Mouse (Mus musculus): ENCODE results near the gene Yipf1. TPM values are rescaled to one million over a fixed set of nuclear protein-coding genes. Genes with fewer than 3 reads are reported as not detected.

Gene Yipf1
- total and polyA plus RNA-seq, 2 experiments from 2014 or later = 47.6 to 61.5 TPM

DNA sequence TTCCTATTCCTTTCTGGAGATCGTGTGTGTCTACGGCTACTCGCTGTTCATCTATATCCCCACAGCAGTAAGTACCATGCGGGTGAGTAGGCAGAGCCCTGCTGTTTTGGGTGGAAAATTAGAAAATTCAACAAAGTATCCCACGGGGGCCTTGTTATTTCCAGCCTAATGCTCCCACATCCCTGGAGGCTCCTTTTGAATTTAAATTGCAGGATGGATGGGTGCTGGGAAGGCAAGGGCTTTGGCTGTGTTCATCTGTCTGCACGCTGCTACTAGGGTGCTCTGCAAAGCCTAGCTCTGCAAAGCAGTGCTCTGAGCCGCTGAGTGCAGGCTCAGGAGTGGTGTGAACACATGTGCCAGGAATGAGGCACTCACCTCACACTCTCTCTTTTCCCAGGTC lies 30.4 kb downstream of the Yipf1 start:
- H3K9ac ChIP-seq = no peak overlapping the region
- peaks cover 15% of the 10 kb centered on the region for H3K36me3 ChIP-seq (ENCODE audit: insufficient read depth)
- WGBS = 84% methylated on average over 7 of the region's 7 CpGs
- H3K9me3 ChIP-seq (ENCODE audit: low read length) = no peaks in the 10 kb centered on the region
- TF ChIP-seq CTCF (IDR thresholded peaks at IDR 0.05; ENCODE audit: low read depth) = no peak
- H3K4me1 ChIP-seq (ENCODE audit: insufficient read depth) = no peaks in the 10 kb centered on the region
- H3K4me2 ChIP-seq (ENCODE audit: low read depth) = no peak overlapping the region
- no peaks in the 10 kb centered on the region for H3K27me3 ChIP-seq (ENCODE audit: insufficient read depth, low read length)
- no peak overlapping the region for H3K4me3 ChIP-seq (ENCODE audit: low read depth, low read length)
- no peak overlapping the region for H3K27ac ChIP-seq (ENCODE audit: low read depth, low read length)
- DNase-seq (no peak), ATAC-seq (no peak)

DNA sequence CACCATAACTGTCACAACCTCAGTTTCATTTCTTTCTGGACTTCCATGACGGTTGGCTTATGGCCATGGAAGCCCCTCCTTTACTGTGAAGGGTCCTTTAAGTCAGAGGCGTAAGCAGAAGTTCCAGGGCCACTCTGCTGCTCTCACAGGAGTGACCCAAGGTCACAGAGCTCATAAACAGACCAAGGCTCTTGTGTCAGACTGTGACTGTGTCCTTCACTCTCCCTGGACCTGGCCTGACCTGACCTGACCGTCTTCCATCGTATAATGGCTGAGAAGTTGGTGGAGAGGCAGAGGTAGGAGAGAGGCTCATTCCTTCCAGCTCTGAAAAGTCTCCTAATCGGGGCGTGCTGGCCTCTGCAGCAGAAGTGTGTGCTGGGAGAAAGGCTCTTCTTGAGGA lies 33.1 kb downstream of the Yipf1 start:
- TF ChIP-seq CTCF (IDR thresholded peaks at IDR 0.05; ENCODE audit: low read depth) = no peak
- Histone ChIP-seq H3K27ac (ENCODE audit: low read depth, low read length) (no peak overlapping the region), H3K27me3 (ENCODE audit: insufficient read depth, low read length) (no peaks in the 10 kb centered on the region), H3K4me2 (ENCODE audit: low read depth) (no peak overlapping the region), H3K36me3 (ENCODE audit: insufficient read depth) (peaks cover 19% of the 10 kb centered on the region), H3K9ac (no peak overlapping the region), H3K4me3 (ENCODE audit: low read depth, low read length) (no peak overlapping the region), H3K4me1 (ENCODE audit: insufficient read depth) (no peaks in the 10 kb centered on the region), H3K9me3 (ENCODE audit: low read length) (no peaks in the 10 kb centered on the region)
- WGBS = 87% methylated on average over 6 of the region's 6 CpGs
- DNase-seq (no peak), ATAC-seq (no peak)

DNA sequence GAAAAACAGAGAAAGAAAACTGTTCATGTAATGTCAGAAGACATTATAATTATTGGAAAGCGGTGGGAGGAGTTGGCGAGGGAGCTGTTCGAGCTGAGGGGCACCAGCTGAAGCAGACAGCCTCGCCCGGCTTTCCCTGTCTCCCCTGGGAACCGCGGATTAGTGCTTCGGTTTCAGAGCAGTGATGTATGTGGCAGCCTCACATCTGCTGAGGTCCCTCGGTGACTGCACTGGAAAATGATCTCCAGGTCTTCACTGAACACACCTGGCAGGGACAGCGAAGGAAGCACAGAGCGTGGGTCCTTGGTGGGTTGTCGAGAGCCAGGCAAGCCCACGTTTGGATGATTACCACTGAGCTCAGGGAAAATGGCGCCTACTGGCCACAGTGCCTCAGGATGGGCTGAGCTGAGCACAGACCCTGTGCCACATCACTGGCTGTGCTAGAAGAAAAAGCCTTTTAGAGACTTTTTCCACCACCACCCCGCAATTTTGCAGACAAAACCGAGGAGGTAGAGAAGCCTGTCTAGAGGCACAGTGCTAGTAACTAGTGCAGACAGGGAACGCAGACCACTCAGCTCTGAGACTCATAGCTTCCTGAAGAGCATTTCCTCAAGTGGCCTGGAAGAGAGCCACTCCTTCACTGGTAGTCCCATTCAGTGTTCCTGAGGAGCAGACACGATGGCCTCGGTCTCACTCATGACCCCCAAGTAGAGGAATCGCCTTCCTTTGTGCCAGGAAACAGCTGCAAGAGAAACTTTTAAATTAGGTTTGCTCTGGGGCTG lies 34.6 kb downstream of the Yipf1 start:
- no peaks in the 10 kb centered on the region for H3K27me3 ChIP-seq (ENCODE audit: insufficient read depth, low read length)
- H3K4me1 ChIP-seq (ENCODE audit: insufficient read depth) = no peaks in the 10 kb centered on the region
- no peaks in the 10 kb centered on the region for H3K9me3 ChIP-seq (ENCODE audit: low read length)
- H3K4me3 ChIP-seq (ENCODE audit: low read depth, low read length) = no peak overlapping the region
- H3K9ac ChIP-seq = no peak overlapping the region
- DNase-seq (peak; percentile 5), ATAC-seq (no peak; the same call in 1 of the 2 replicates)
- no peak for TF ChIP-seq CTCF (IDR thresholded peaks at IDR 0.05; ENCODE audit: low read depth)
- H3K36me3 ChIP-seq (ENCODE audit: insufficient read depth) = peaks cover 16% of the 10 kb centered on the region
- H3K4me2 ChIP-seq (ENCODE audit: low read depth) = no peak overlapping the region
- H3K27ac ChIP-seq (ENCODE audit: low read depth, low read length) = no peak overlapping the region
- WGBS = 77% methylated on average over 20 of the region's 20 CpGs

DNA sequence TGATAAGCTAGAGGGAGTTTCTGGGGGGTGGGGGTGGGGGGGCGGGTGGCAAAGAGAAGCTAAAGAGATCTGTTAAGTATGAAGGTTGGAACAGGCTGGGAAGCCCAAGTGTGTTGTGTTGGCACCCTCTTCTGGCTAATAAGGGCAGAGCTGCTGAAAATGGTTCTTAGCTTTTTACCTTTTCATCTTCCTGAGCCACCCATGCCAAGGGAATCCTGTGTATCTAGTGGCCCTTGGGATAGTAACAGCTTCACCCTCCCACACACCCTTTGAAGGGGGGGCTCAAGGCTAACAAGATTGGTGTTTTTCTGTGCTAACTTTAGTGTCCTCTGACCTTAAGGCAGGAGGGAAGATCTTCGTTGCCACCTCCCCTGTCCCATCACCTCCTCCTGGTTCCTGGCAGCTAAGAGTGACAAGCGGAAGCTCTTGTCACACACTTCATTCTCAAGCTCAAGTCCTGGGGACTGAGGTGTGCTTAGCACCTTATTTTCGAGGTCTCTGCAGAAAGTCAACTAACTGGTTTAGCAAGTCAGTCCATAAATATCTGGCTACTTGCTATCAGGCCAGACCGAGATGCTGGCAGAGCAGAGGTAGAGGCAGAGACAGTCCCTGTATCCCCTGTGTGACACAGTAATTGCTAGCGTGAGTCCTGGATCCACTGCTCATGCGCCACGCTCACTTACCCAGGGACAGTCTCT lies 35.3 kb downstream of the Yipf1 start:
- Histone ChIP-seq H3K27ac (ENCODE audit: low read depth, low read length) (no peak overlapping the region), H3K4me2 (ENCODE audit: low read depth) (no peak overlapping the region), H3K27me3 (ENCODE audit: insufficient read depth, low read length) (no peaks in the 10 kb centered on the region), H3K9ac (no peak overlapping the region), H3K9me3 (ENCODE audit: low read length) (no peaks in the 10 kb centered on the region), H3K4me1 (ENCODE audit: insufficient read depth) (no peaks in the 10 kb centered on the region), H3K36me3 (ENCODE audit: insufficient read depth) (peaks cover 16% of the 10 kb centered on the region), H3K4me3 (ENCODE audit: low read depth, low read length) (no peak overlapping the region)
- 76% methylated on average over 8 of the region's 8 CpGs for WGBS
- peak; percentile 85 for ATAC-seq
- DNase-seq = peak; percentile 72
- TF ChIP-seq CTCF (IDR thresholded peaks at IDR 0.05; ENCODE audit: low read depth) = peak; percentile 80

DNA sequence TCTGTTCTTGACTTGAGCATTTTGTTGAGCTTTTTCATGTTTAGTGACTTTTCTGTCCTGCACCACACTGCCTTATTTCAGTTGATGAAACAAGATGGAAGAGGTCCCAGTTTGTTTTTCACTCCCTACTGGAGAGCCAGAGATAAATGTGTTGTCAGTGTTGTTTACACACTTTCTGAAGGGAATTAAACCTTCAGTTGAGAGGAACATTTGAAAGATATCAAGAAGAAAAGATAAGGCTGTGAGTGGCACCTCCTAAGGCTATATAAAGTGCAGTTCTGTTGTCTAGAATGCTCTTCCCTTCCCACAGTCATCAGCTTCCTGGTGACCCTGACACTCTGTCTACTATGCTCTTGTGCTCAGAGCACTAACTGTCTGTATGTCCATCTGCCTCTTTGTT lies 37.2 kb downstream of the Yipf1 start:
- Histone ChIP-seq H3K4me3 (ENCODE audit: low read depth, low read length) (no peak overlapping the region), H3K4me1 (ENCODE audit: insufficient read depth) (no peaks in the 10 kb centered on the region), H3K27ac (ENCODE audit: low read depth, low read length) (no peak overlapping the region), H3K36me3 (ENCODE audit: insufficient read depth) (peaks cover 7% of the 10 kb centered on the region), H3K27me3 (ENCODE audit: insufficient read depth, low read length) (no peaks in the 10 kb centered on the region), H3K9me3 (ENCODE audit: low read length) (no peaks in the 10 kb centered on the region), H3K9ac (no peak overlapping the region), H3K4me2 (ENCODE audit: low read depth) (no peak overlapping the region)
- no peak for TF ChIP-seq CTCF (IDR thresholded peaks at IDR 0.05; ENCODE audit: low read depth)
- DNase-seq (no peak), ATAC-seq (no peak)

DNA sequence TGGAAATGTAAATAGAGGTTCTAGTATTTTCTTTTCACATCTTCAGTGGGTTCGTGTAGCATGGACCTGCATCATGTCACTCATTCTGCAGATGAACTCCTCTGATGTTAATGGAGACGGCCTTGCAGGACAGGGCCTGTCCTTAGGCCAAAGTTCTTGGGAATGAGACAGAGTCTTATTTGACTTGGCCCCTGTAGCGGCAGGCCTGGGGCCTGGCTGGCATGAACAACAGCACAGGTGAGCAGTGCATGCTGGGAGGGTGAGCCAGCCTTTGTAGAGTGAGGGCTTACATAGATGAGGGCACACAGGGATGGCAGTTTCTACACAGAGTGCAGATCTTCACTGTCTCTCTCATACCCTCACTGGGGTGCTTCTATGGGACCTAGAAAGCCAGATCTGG lies 39.4 kb downstream of the Yipf1 start:
- Histone ChIP-seq H3K4me1 (ENCODE audit: insufficient read depth) (no peaks in the 10 kb centered on the region), H3K4me3 (ENCODE audit: low read depth, low read length) (no peak overlapping the region), H3K27ac (ENCODE audit: low read depth, low read length) (no peak overlapping the region), H3K9me3 (ENCODE audit: low read length) (no peaks in the 10 kb centered on the region), H3K27me3 (ENCODE audit: insufficient read depth, low read length) (no peaks in the 10 kb centered on the region), H3K4me2 (ENCODE audit: low read depth) (no peak overlapping the region), H3K9ac (no peak overlapping the region), H3K36me3 (ENCODE audit: insufficient read depth) (peaks cover 8% of the 10 kb centered on the region; the same call in 1 of the 2 replicates)
- WGBS = 78% methylated on average over 3 of the region's 3 CpGs
- no peak for TF ChIP-seq CTCF (IDR thresholded peaks at IDR 0.05; ENCODE audit: low read depth)
- no peak for ATAC-seq
- DNase-seq = no peak

DNA sequence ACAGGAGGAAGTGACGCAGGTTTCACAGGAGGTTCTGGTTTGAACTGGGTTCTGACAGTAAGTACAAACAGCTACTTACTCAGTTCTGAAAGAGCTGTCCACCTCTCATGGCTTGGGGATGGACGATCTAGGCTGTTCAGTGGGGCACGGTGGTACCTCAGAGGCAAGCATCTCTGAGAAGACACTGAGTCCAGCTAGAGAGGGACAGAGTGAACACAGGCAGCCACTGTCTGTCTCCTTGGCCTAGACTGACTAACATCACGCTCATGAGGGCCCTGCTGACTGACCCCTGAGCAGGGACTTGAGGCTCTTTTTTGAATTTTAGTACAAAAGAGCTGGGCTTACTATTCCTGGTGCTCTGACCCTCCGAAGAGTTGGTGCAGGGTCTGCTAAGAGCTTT lies 40.0 kb downstream of the Yipf1 start:
- no peaks in the 10 kb centered on the region for H3K9me3 ChIP-seq (ENCODE audit: low read length)
- H3K36me3 ChIP-seq (ENCODE audit: insufficient read depth) = peaks cover 8% of the 10 kb centered on the region; the same call in 1 of the 2 replicates
- TF ChIP-seq CTCF (IDR thresholded peaks at IDR 0.05; ENCODE audit: low read depth) = no peak
- no peak overlapping the region for H3K4me2 ChIP-seq (ENCODE audit: low read depth)
- no peaks in the 10 kb centered on the region for H3K4me1 ChIP-seq (ENCODE audit: insufficient read depth)
- H3K27ac ChIP-seq (ENCODE audit: low read depth, low read length) = no peak overlapping the region
- no peaks in the 10 kb centered on the region for H3K27me3 ChIP-seq (ENCODE audit: insufficient read depth, low read length)
- H3K9ac ChIP-seq = no peak overlapping the region
- 89% methylated on average over 5 of the region's 5 CpGs for WGBS
- no peak for ATAC-seq
- no peak for DNase-seq
- no peak overlapping the region for H3K4me3 ChIP-seq (ENCODE audit: low read depth, low read length)
